In the genomic region with DNA sequence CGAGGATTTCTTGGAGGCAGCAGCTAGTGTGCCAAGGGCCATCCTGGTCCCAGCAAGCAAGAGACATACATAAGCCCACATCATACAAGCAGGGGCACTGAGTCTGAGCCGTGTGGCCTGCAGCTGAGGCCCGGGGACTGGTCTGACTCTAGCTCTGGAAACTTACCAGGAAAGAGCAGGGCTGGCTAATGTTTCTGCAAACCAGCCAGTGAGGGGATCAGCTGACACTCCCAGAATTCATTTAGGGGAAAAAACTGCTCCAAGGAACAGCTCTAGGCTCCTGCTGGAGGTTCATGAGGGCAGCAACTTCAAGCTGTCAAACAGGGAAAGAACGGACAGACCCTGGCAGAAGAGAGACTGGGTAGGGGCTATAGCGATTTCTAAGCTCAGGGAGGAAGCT, we compare ENCODE assay signal across 21 mouse cellular contexts. TPM values are rescaled to one million over a fixed set of nuclear protein-coding genes. Genes with fewer than 3 reads are reported as not detected.
A peak's percentile ranks its signal among the peaks of the same experiment; 100 is the strongest.
DNase-seq lines count a peak whose midpoint lies in the region; ATAC-seq lines count a peak whose summit lies in the region.
"Had no signal": no experiment of that assay in that cellular context is flagged by ENCODE, and none has a peak within 500 bp of the region (broad histone marks: within the 10 kb centered on the region; RNA-seq: fewer than 3 reads in every experiment).

No protein-coding gene starts in this region.

- ATAC-seq in liver, embryonic 12.5 days, result no peak
- ATAC-seq: activated CD4-positive, CD25-positive, alpha-beta regulatory T cell, adult 4 months had no signal

- no peak overlapping the region for H3K27ac ChIP-seq in embryonic facial prominence, embryonic 10.5 days (replicated peaks)
- H3K27ac ChIP-seq in liver, embryonic 12.5 days, result no peak overlapping the region
- H3K27ac ChIP-seq: forebrain, embryonic 12.5 days; heart, adult 2 months; macrophage; midbrain, embryonic 10.5 days had no signal

- no peaks in the 10 kb centered on the region for H3K9me3 ChIP-seq in embryonic facial prominence, embryonic 10.5 days
- no peaks in the 10 kb centered on the region for H3K9me3 ChIP-seq in liver, embryonic 12.5 days (replicated peaks)
- H3K9me3 ChIP-seq: forebrain, embryonic 12.5 days; midbrain, embryonic 10.5 days had no signal

- H3K4me3 ChIP-seq in embryonic facial prominence, embryonic 10.5 days, result no peak overlapping the region
- no peak overlapping the region for H3K4me3 ChIP-seq in liver, embryonic 12.5 days
- H3K4me3 ChIP-seq: forebrain, embryonic 12.5 days; heart, adult 2 months; midbrain, embryonic 10.5 days had no signal

- 74% methylated on average over 5 of the region's 5 CpGs for WGBS in embryonic facial prominence, embryonic 10.5 days
- WGBS in liver, embryonic 12.5 days (ENCODE audit: insufficient replicate concordance), result 56% methylated on average over 5 of the region's 5 CpGs

- peak; percentile 13 to 14 for DNase-seq in heart, adult 18-20 months
- no peak for DNase-seq in heart, postnatal 4 days
- peak; percentile 2 to 17 for DNase-seq in left cerebral cortex, postnatal 25 days (ENCODE audit: low spot score in 2 of 2)
- DNase-seq in left cerebral cortex, adult 8-10 months (ENCODE audit: low spot score in 2 of 2), result no peak
- peak; percentile 22 for DNase-seq in NIH3T3 (ENCODE audit: low read depth)
- DNase-seq in embryonic facial prominence, embryonic 10.5 days (ENCODE audit: low spot score), result peak; percentile 9
- DNase-seq in adrenal gland, adult 2 months, result no peak
- DNase-seq: adrenal gland, postnatal 25 days; cerebellum, adult 11-12 months; heart, adult 2 months; kidney, adult 2 months; kidney, postnatal 10 days; lung, embryonic 14.5 days; right cerebral cortex, postnatal 14 days; thymus, adult 18-20 months had no signal

- H3K4me1 ChIP-seq in embryonic facial prominence, embryonic 10.5 days, result peaks cover 26% of the 10 kb centered on the region
- 0 out of 2 replicates have a peak, but pooled peaks cover 8% of the 10 kb centered on the region for H3K4me1 ChIP-seq in liver, embryonic 12.5 days

- no peak overlapping the region for H3K4me2 ChIP-seq in liver, embryonic 12.5 days
- H3K4me2 ChIP-seq: lung, embryonic 14.5 days had no signal

- no peak overlapping the region for H3K9ac ChIP-seq in liver, embryonic 12.5 days
- H3K9ac ChIP-seq: forebrain, embryonic 12.5 days; lung, embryonic 14.5 days had no signal

- intact Hi-C loops in left cerebral cortex, postnatal 25 days (cut with DNase I), result no loop called here

- no peaks in the 10 kb centered on the region for H3K27me3 ChIP-seq in embryonic facial prominence, embryonic 10.5 days (replicated peaks; ENCODE audit: low read depth, poor library complexity, severe bottlenecking)
- peaks cover 17% of the 10 kb centered on the region for H3K27me3 ChIP-seq in liver, embryonic 12.5 days (replicated peaks)

- no peaks in the 10 kb centered on the region for H3K36me3 ChIP-seq in embryonic facial prominence, embryonic 10.5 days (replicated peaks)
- no peaks in the 10 kb centered on the region for H3K36me3 ChIP-seq in liver, embryonic 12.5 days
- H3K36me3 ChIP-seq: forebrain, embryonic 12.5 days; midbrain, embryonic 10.5 days had no signal

RNA-seq across cellular contexts. Expression of gene Tomm5, which starts 33.9 kb away (rescaled TPM):
- total RNA-seq in heart, adult 18-20 months (2021), result 100 to 1,000 TPM; 238 to 281 TPM
- total RNA-seq in heart, postnatal 4 days (2021), result 100 to 1,000 TPM; 119 to 141 TPM
- total RNA-seq in left cerebral cortex, postnatal 25 days (2021), result 10 to 100 TPM; 65.5 to 75.5 TPM
- 10 to 100 TPM; 51.0 to 66.8 (median 61.3) TPM for total RNA-seq in left cerebral cortex, adult 8-10 months (2022)
- polyA plus RNA-seq in embryonic facial prominence, embryonic 10.5 days (2016; fragmentation: Nextera tagmentation; extraction: Ambion mirVana), result 227 and 234 TPM in 2 replicates
- polyA plus RNA-seq in liver, embryonic 12.5 days (2016; fragmentation: Nextera tagmentation; extraction: Ambion mirVana), result 271 and 276 TPM in 2 replicates
- 100 to 1,000 TPM in 1 of 2 experiments, 10 to 100 TPM in 1; 77.9 to 111 TPM for total RNA-seq in adrenal gland, adult 2 months (2021)
- 46.0 and 52.3 TPM in 2 replicates for polyA plus RNA-seq in adrenal gland, adult 2 months (2012; rRNA removed)

RNA-seq across cellular contexts. Expression of gene Frmpd1, which starts 42.8 kb away (rescaled TPM):
- under 1 TPM; 0.30 to 0.33 TPM for total RNA-seq in heart, adult 18-20 months (2021)
- total RNA-seq in heart, postnatal 4 days (2021), result 1 to 10 TPM; 2.7 to 3.2 TPM
- total RNA-seq in left cerebral cortex, postnatal 25 days (2021), result 10 to 100 TPM; 12.2 to 12.8 TPM
- 10 to 100 TPM; 10.3 to 10.9 (median 10.7) TPM for total RNA-seq in left cerebral cortex, adult 8-10 months (2022)
- 1.9 and 2.0 TPM in 2 replicates for polyA plus RNA-seq in embryonic facial prominence, embryonic 10.5 days (2016; fragmentation: Nextera tagmentation; extraction: Ambion mirVana)
- polyA plus RNA-seq in liver, embryonic 12.5 days (2016; fragmentation: Nextera tagmentation; extraction: Ambion mirVana), result 0.27 and 0.38 TPM in 2 replicates
- total RNA-seq in adrenal gland, adult 2 months (2021), result 1 to 10 TPM; 5.2 to 7.4 TPM
- 3.7 and 4.0 TPM in 2 replicates for polyA plus RNA-seq in adrenal gland, adult 2 months (2012; rRNA removed)
- total RNA-seq: common myeloid progenitor, adult 5-6 weeks had no signal
- polyA plus RNA-seq: activated CD4-positive, CD25-positive, alpha-beta regulatory T cell, adult 4 months; macrophage had no signal

RNA-seq across cellular contexts. Expression of gene Fbxo10, which starts 57.4 kb away (rescaled TPM):
- total RNA-seq in heart, adult 18-20 months (2021), result 1 to 10 TPM; 7.4 to 9.3 TPM
- 10 to 100 TPM; 21.3 to 23.1 TPM for total RNA-seq in heart, postnatal 4 days (2021)
- total RNA-seq in left cerebral cortex, postnatal 25 days (2021), result 10 to 100 TPM; 35.3 to 35.9 TPM
- 10 to 100 TPM; 30.5 to 33.5 (median 31.9) TPM for total RNA-seq in left cerebral cortex, adult 8-10 months (2022)
- polyA plus RNA-seq in embryonic facial prominence, embryonic 10.5 days (2016; fragmentation: Nextera tagmentation; extraction: Ambion mirVana), result 16.4 and 16.9 TPM in 2 replicates
- polyA plus RNA-seq in liver, embryonic 12.5 days (2016; fragmentation: Nextera tagmentation; extraction: Ambion mirVana), result 6.7 and 6.8 TPM in 2 replicates
- total RNA-seq in adrenal gland, adult 2 months (2021), result 10 to 100 TPM in 1 of 2 experiments, 1 to 10 TPM in 1; 6.7 to 12.0 TPM
- 15.0 and 16.0 TPM in 2 replicates for polyA plus RNA-seq in adrenal gland, adult 2 months (2012; rRNA removed)

Comparison
In these comparisons a context has a peak if more than half of its experiments do, and no peak if none do; other contexts are left out.
1. DNase-seq: peak in heart, adult 18-20 months (2 of 2), left cerebral cortex, postnatal 25 days (2 of 2), NIH3T3 (single experiment) and embryonic facial prominence, embryonic 10.5 days (single experiment); none in heart, postnatal 4 days (single experiment), left cerebral cortex, adult 8-10 months (0 of 2) and adrenal gland, adult 2 months (single experiment).